Mouse (Mus musculus) stomach, postnatal 0 days (tissue): ENCODE results near the gene Gm49342. TPM values are rescaled to one million over a fixed set of nuclear protein-coding genes. Genes with fewer than 3 reads are reported as not detected.

Experiments used
- ATAC-seq: fragments of 200-750 bp; cut with Nextera tagmentation; 2 replicates; pipeline ENCODE4 v1.8.0; 2017; ENCODE audit not compliant: low FRiP score, low TSS enrichment
- DNase-seq: peaks from one replicate; pipeline ENCODE4 v3.0.0-alpha.2; 2016; ENCODE audit warnings: low spot score
- H3K27ac ChIP-seq: fragments of 300-500 bp; sonication (generic); replicated peaks from 2 replicates; pipeline ENCODE4 v1.5.1; 2014; ENCODE audit warnings: mild to moderate bottlenecking, control low read depth
- H3K27me3 ChIP-seq: fragments of 300-500 bp; sonication (generic); 2 replicates; pipeline ENCODE4 v1.6.1; 2014; ENCODE audit warnings: low read length; ENCODE audit not compliant: control insufficient read depth, insufficient read depth
- H3K36me3 ChIP-seq: fragments of 300-500 bp; sonication (generic); 2 replicates; pipeline ENCODE4 v1.6.1; 2014; ENCODE audit warnings: low read length, mixed read lengths; ENCODE audit not compliant: control insufficient read depth, insufficient read depth
- H3K4me1 ChIP-seq: fragments of 300-500 bp; sonication (generic); replicated peaks from 2 replicates; pipeline ENCODE4 v1.6.1; 2014; ENCODE audit warnings: antibody characterized with exemption; ENCODE audit not compliant: control insufficient read depth, insufficient read depth
- H3K4me2 ChIP-seq: fragments of 300-500 bp; sonication (generic); replicated peaks from 2 replicates; pipeline ENCODE4 v1.6.1; 2014; ENCODE audit warnings: low read depth, mild to moderate bottlenecking, control low read depth, moderate library complexity
- H3K4me3 ChIP-seq: fragments of 300-500 bp; sonication (generic); 2 replicates; pipeline ENCODE4 v1.5.1; 2014; ENCODE audit warnings: low read depth, low read length, control low read depth
- H3K9ac ChIP-seq: fragments of 300-500 bp; sonication (generic); 2 replicates; pipeline ENCODE4 v1.6.1; 2014; ENCODE audit warnings: mild to moderate bottlenecking, low read length, control low read depth, mixed read lengths
- H3K9me3 ChIP-seq: fragments of 300-500 bp; sonication (generic); 2 replicates; pipeline ENCODE4 v1.6.1; 2016; ENCODE audit warnings: low read length; ENCODE audit not compliant: control insufficient read depth
- CTCF ChIP-seq: IDR thresholded peaks from 2 replicates; pipeline ENCODE4 v1.5.1; 2016; ENCODE audit warnings: antibody characterized with exemption, low read depth, mild to moderate bottlenecking, moderate library complexity
- EP300 ChIP-seq: optimal IDR thresholded peaks from 2 replicates; pipeline ENCODE3; 2016; ENCODE audit warnings: antibody characterized with exemption
- WGBS: fragments of 180-500 bp; shearing (Covaris S2); extraction: QIAGEN DNeasy Blood & Tissue Kit; methylation state at CpG from one replicate; pipeline ENCODE4 v1.1.7; 2014; 5-methylcytosine and 5-hydroxymethylcytosine counted together
- polyA plus RNA-seq: library from polyadenylated mRNA; unstranded; fragments of >200 nt; fragmentation: Nextera tagmentation; extraction: Ambion mirVana; gene quantifications from 2 replicates; pipeline ENCODE4 v1.2.1, GENCODE M21; 2015

The Gm49342 gene
- polyA plus RNA-seq, 1 experiment from 2014 or later, result not detected

- under 1% methylated on average over 52 of the region's 68 CpGs for WGBS
- H3K27me3 ChIP-seq, result no peaks in the 10 kb centered on the region
- H3K4me2 ChIP-seq, result peak within 1 kb of the TSS; percentile 79
- TF ChIP-seq CTCF (peak; percentile 21; the same call in 1 of the 2 replicates), EP300 (no peak)
- peak within 1 kb of the TSS; percentile 98 for H3K4me3 ChIP-seq
- no peaks in the 10 kb centered on the region for H3K4me1 ChIP-seq
- H3K9ac ChIP-seq, result peak within 1 kb of the TSS; percentile 98
- H3K36me3 ChIP-seq, result peaks cover 14% of the 10 kb centered on the region
- H3K27ac ChIP-seq, result peak within 1 kb of the TSS; percentile 98
- no peaks in the 10 kb centered on the region for H3K9me3 ChIP-seq
- DNase-seq (peak; percentile 99), ATAC-seq (peak; percentile 99)
Measured at GRCm38 (mm10) chr14:50930754-50931492, 13.4 kb upstream of the Gm49342 start, which contains the start of the genes Pip4p1 and Pnp. Gene Pip4p1, minus strand, starts transcription at chr14:50930856. Gene Pnp, plus strand, starts transcription at chr14:50931082.

- H3K27ac ChIP-seq, result peak overlapping the region; percentile 86
- peak overlapping the region; percentile 98 for H3K4me3 ChIP-seq
- WGBS, result 12% methylated on average over 12 of the region's 12 CpGs
- TF ChIP-seq CTCF (no peak), EP300 (no peak)
- DNase-seq, result no peak
- H3K27me3 ChIP-seq, result no peaks in the 10 kb centered on the region
- H3K4me1 ChIP-seq, result no peaks in the 10 kb centered on the region
- H3K36me3 ChIP-seq, result peaks cover 14% of the 10 kb centered on the region
- peak overlapping the region; percentile 64 for H3K4me2 ChIP-seq
- no peak for ATAC-seq
- H3K9me3 ChIP-seq, result no peaks in the 10 kb centered on the region
- H3K9ac ChIP-seq, result peak overlapping the region; percentile 62
Measured at GRCm38 (mm10) chr14:50931493-50932020, 12.8 kb upstream of the Gm49342 start.

- TF ChIP-seq CTCF (no peak), EP300 (no peak)
- Histone ChIP-seq H3K9ac (no peak overlapping the region), H3K4me1 (no peaks in the 10 kb centered on the region), H3K9me3 (no peaks in the 10 kb centered on the region), H3K4me2 (no peak overlapping the region), H3K27ac (no peak overlapping the region), H3K36me3 (no peaks in the 10 kb centered on the region), H3K4me3 (no peak overlapping the region), H3K27me3 (no peaks in the 10 kb centered on the region)
- ATAC-seq (no peak), DNase-seq (no peak)
- 64% methylated on average over 1 of the region's 1 CpGs for WGBS
Measured at GRCm38 (mm10) chr14:50936649-50937048, 7.7 kb upstream of the Gm49342 start.

- Histone ChIP-seq H3K4me2 (no peak overlapping the region), H3K4me1 (no peaks in the 10 kb centered on the region), H3K9ac (no peak overlapping the region), H3K27ac (no peak overlapping the region), H3K27me3 (no peaks in the 10 kb centered on the region), H3K4me3 (no peak overlapping the region), H3K9me3 (no peaks in the 10 kb centered on the region), H3K36me3 (no peaks in the 10 kb centered on the region)
- TF ChIP-seq CTCF (no peak), EP300 (no peak)
- WGBS, result 70% methylated on average over 3 of the region's 3 CpGs
- ATAC-seq (no peak), DNase-seq (no peak)
Measured at GRCm38 (mm10) chr14:50938119-50938908, 6.0 kb upstream of the Gm49342 start.

GRCm38 (mm10) chr14:50938940-50939339 is 5.4 kb upstream of the Gm49342 start:
- Histone ChIP-seq H3K9me3 (no peaks in the 10 kb centered on the region), H3K27ac (no peak overlapping the region), H3K4me3 (no peak overlapping the region), H3K27me3 (no peaks in the 10 kb centered on the region), H3K36me3 (no peaks in the 10 kb centered on the region), H3K4me1 (no peaks in the 10 kb centered on the region), H3K9ac (no peak overlapping the region), H3K4me2 (no peak overlapping the region)
- no peak for ATAC-seq
- DNase-seq, result no peak
- 32% methylated on average over 2 of the region's 2 CpGs for WGBS
- TF ChIP-seq EP300 (no peak), CTCF (no peak)
